In the genomic region with DNA sequence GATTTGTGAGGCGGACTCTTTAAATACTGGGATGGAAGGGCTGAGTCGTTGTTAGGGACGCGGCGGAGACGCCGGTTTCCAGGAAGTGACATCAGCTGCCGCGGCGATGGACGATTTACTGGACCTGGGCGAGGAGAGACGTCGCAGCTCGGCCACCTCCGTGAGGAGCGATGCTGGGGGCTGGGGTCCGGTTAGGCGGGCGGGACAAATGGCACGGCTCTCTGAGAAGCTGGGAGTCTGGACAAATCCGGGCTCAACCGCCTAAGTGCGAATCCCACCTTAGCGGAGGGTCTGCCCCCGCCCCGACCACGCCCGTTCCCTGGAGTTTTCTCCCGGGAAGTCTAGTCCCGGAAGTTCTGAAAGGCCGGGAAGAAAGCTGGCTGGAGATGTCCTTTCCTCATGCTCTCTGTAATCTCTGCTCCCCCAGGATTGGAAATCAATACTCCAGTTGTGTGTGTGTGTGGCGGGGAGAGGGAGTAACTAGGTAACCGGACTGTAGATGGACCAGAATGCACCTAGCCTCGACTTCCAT, we compare ENCODE assay signal across 7 mouse cellular contexts. TPM values are rescaled to one million over a fixed set of nuclear protein-coding genes. Genes with fewer than 3 reads are reported as not detected.
DNase-seq lines count a peak whose midpoint lies in the region; ATAC-seq lines count a peak whose summit lies in the region.

A gene (plus strand): TSS at position 61 of the 532 bp plus-strand sequence.

- no peaks in the 10 kb centered on the region for H3K9me3 ChIP-seq in intestine, embryonic 15.5 days
- H3K9me3 ChIP-seq in limb, embryonic 10.5 days (replicated peaks) = no peaks in the 10 kb centered on the region
- no peaks in the 10 kb centered on the region for H3K9me3 ChIP-seq in midbrain, embryonic 13.5 days

- under 1% methylated on average over 35 of the region's 35 CpGs for WGBS in intestine, embryonic 15.5 days
- under 1% methylated on average over 35 of the region's 35 CpGs for WGBS in limb, embryonic 10.5 days
- WGBS in midbrain, embryonic 13.5 days = under 1% methylated on average over 35 of the region's 35 CpGs

- H3K27ac ChIP-seq in intestine, embryonic 15.5 days = no peak within 1 kb of the TSS
- H3K27ac ChIP-seq in limb, embryonic 10.5 days = peak within 1 kb of the TSS; percentile 83
- H3K27ac ChIP-seq in midbrain, embryonic 13.5 days = peak within 1 kb of the TSS; percentile 32; the same call in 1 of the 2 replicates

- H3K4me3 ChIP-seq in intestine, embryonic 15.5 days (replicated peaks) = peak within 1 kb of the TSS; percentile 62
- H3K4me3 ChIP-seq in limb, embryonic 10.5 days = peak within 1 kb of the TSS; percentile 72
- H3K4me3 ChIP-seq in midbrain, embryonic 13.5 days (replicated peaks) = peak within 1 kb of the TSS; percentile 60

- DNase-seq in adrenal gland, postnatal 10 days = peak; percentile 88
- peak; percentile 91 for DNase-seq in embryo, embryonic 10.5 days (ENCODE audit: low spot score)
- DNase-seq in gastrocnemius, postnatal 4 days (ENCODE audit: low spot score in 2 of 2) = peak; percentile 64 to 83
- peak; percentile 95 for DNase-seq in limb, embryonic 10.5 days (ENCODE audit: low spot score)
- DNase-seq in splenic B cell, adult 2 months (ENCODE audit: low read depth, low spot score) = peak; percentile 43

- peak; percentile 85 for ATAC-seq in intestine, embryonic 15.5 days
- peak; percentile 74 for ATAC-seq in midbrain, embryonic 13.5 days

- H3K36me3 ChIP-seq in intestine, embryonic 15.5 days = no peaks in the 10 kb centered on the region
- peaks cover 14% of the 10 kb centered on the region for H3K36me3 ChIP-seq in limb, embryonic 10.5 days
- H3K36me3 ChIP-seq in midbrain, embryonic 13.5 days = peaks cover 19% of the 10 kb centered on the region
- no peaks in the 10 kb centered on the region for H3K36me3 ChIP-seq in splenic B cell, adult 2 months (ENCODE audit: control insufficient read depth, insufficient read depth, low read length, poor library complexity, severe bottlenecking)

- peak within 1 kb of the TSS; percentile 70 for H3K4me2 ChIP-seq in intestine, embryonic 15.5 days (replicated peaks)
- H3K4me2 ChIP-seq in midbrain, embryonic 13.5 days (replicated peaks) = peak within 1 kb of the TSS; percentile 69

- peak within 1 kb of the TSS; percentile 40 for H3K9ac ChIP-seq in intestine, embryonic 15.5 days
- peak within 1 kb of the TSS; percentile 59 for H3K9ac ChIP-seq in midbrain, embryonic 13.5 days (replicated peaks)

- H3K4me1 ChIP-seq in intestine, embryonic 15.5 days (replicated peaks) = peaks cover 12% of the 10 kb centered on the region
- H3K4me1 ChIP-seq in limb, embryonic 10.5 days = peaks cover 28% of the 10 kb centered on the region
- H3K4me1 ChIP-seq in midbrain, embryonic 13.5 days (replicated peaks) = peaks cover 23% of the 10 kb centered on the region

- no peaks in the 10 kb centered on the region for H3K27me3 ChIP-seq in intestine, embryonic 15.5 days (replicated peaks)
- peaks cover 15% of the 10 kb centered on the region for H3K27me3 ChIP-seq in limb, embryonic 10.5 days (ENCODE audit: low read depth, poor library complexity, severe bottlenecking)
- peaks cover 15% of the 10 kb centered on the region for H3K27me3 ChIP-seq in midbrain, embryonic 13.5 days
- peaks cover 5% of the 10 kb centered on the region; the same call in 1 of the 2 replicates for H3K27me3 ChIP-seq in splenic B cell, adult 2 months (ENCODE audit: control insufficient read depth, insufficient read depth, low read length, poor library complexity, severe bottlenecking)

RNA-seq across cellular contexts. Expression of the gene that starts here (rescaled TPM):
- 10 to 100 TPM; 25.3 to 25.7 TPM for total RNA-seq in adrenal gland, postnatal 10 days (2021)
- 10 to 100 TPM; 20.2 to 21.2 TPM for total RNA-seq in gastrocnemius, postnatal 4 days (2021)
- polyA plus RNA-seq in intestine, embryonic 15.5 days (2015; fragmentation: Nextera tagmentation; extraction: Ambion mirVana) = 69.2 and 73.7 TPM in 2 replicates
- polyA plus RNA-seq in limb, embryonic 10.5 days (2016; fragmentation: Nextera tagmentation; extraction: Ambion mirVana) = 61.2 and 71.6 TPM in 2 replicates
- 74.9 and 80.2 TPM in 2 replicates for polyA plus RNA-seq in midbrain, embryonic 13.5 days (2015; fragmentation: Nextera tagmentation; extraction: Ambion mirVana)

Comparison
In these comparisons a context has a peak if more than half of its experiments do, and no peak if none do; other contexts are left out.
1. DNase-seq: peak in every context shown above with its lines; median percentile 95 in limb, embryonic 10.5 days; 91 in embryo, embryonic 10.5 days; 88 in adrenal gland, postnatal 10 days; 74 in gastrocnemius, postnatal 4 days; 43 in splenic B cell, adult 2 months.